Mouse (Mus musculus) intestine, postnatal 0 days (tissue): Measurements from ENCODE around the gene Higd1c. TPM values are rescaled to one million over a fixed set of nuclear protein-coding genes. Genes with fewer than 3 reads are reported as not detected.

Experiments
- ATAC-seq: fragments of 200-750 bp; cut with Nextera tagmentation; 2 replicates; pipeline ENCODE4 v1.8.0; 2017; ENCODE audit warnings: mild to moderate bottlenecking, moderate TSS enrichment, moderate library complexity
- H3K27ac ChIP-seq: fragments of 300-500 bp; sonication (generic); 2 replicates; pipeline ENCODE4 v1.5.1; 2014; ENCODE audit warnings: mild to moderate bottlenecking, low read depth, low read length, moderate library complexity
- H3K27me3 ChIP-seq: fragments of 300-500 bp; sonication (generic); replicated peaks from 2 replicates; pipeline ENCODE4 v1.6.1; 2014; ENCODE audit warnings: low read length, mixed read lengths; ENCODE audit not compliant: control insufficient read depth, insufficient read depth
- H3K36me3 ChIP-seq: fragments of 300-500 bp; sonication (generic); 2 replicates; pipeline ENCODE4 v1.6.1; 2014; ENCODE audit warnings: mild to moderate bottlenecking, moderate library complexity; ENCODE audit not compliant: control insufficient read depth, insufficient read depth
- H3K4me1 ChIP-seq: fragments of 300-500 bp; sonication (generic); replicated peaks from 2 replicates; pipeline ENCODE4 v1.6.1; 2014; ENCODE audit warnings: antibody characterized with exemption, low read length, mixed read lengths; ENCODE audit not compliant: control insufficient read depth, insufficient read depth
- H3K4me2 ChIP-seq: fragments of 300-500 bp; sonication (generic); replicated peaks from 2 replicates; pipeline ENCODE4 v1.6.1; 2014; ENCODE audit warnings: low read depth, mild to moderate bottlenecking, moderate library complexity
- H3K4me3 ChIP-seq: fragments of 300-500 bp; sonication (generic); 2 replicates; pipeline ENCODE4 v1.5.1; 2014; ENCODE audit warnings: low read depth, low read length
- H3K9ac ChIP-seq: fragments of 300-500 bp; sonication (generic); 2 replicates; pipeline ENCODE4 v1.6.1; 2014; ENCODE audit warnings: mild to moderate bottlenecking, low read depth, low read length
- H3K9me3 ChIP-seq: fragments of 300-500 bp; sonication (generic); 2 replicates; pipeline ENCODE4 v1.6.1; 2016; ENCODE audit warnings: mixed run types; ENCODE audit not compliant: control insufficient read depth
- CTCF ChIP-seq: sonication (generic); IDR thresholded peaks from 2 replicates; pipeline ENCODE4 v1.5.1; 2016; ENCODE audit warnings: low read depth, mild to moderate bottlenecking, control low read depth, antibody characterized with exemption, moderate library complexity
- WGBS: fragments of 180-500 bp; shearing (Covaris S2); extraction: QIAGEN DNeasy Blood & Tissue Kit; methylation state at CpG from one replicate; pipeline ENCODE4 v1.1.7; 2014; 5-methylcytosine and 5-hydroxymethylcytosine counted together
- polyA plus RNA-seq: library from polyadenylated mRNA; unstranded; fragments of >200 nt; fragmentation: Nextera tagmentation; extraction: Ambion mirVana; gene quantifications from 2 replicates; pipeline ENCODE4 v1.2.1, GENCODE M21; 2015

Gene Higd1c
- polyA plus RNA-seq, 1 experiment from 2014 or later = not detected

DNA sequence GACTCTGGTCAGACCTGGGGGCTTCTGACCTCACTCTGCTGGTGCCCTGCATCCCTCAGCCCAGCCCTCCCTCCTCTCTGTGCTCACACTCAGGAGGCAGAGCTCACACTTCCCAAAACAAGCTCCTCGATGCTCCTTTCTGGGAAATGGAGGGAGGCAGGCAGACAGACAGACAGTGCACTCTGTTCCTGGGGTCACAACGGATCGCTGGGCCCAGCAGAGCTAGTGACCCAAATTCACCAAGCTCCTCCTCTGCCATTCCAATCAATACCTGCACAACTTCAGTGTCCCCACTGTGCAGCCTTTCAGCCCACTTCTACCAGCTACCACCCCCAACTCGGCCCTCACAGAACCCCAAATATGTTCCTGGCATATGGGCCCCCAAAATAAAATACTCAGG is 37.5 kb downstream of the Higd1c start:
- H3K36me3 ChIP-seq = peaks cover 77% of the 10 kb centered on the region

DNA sequence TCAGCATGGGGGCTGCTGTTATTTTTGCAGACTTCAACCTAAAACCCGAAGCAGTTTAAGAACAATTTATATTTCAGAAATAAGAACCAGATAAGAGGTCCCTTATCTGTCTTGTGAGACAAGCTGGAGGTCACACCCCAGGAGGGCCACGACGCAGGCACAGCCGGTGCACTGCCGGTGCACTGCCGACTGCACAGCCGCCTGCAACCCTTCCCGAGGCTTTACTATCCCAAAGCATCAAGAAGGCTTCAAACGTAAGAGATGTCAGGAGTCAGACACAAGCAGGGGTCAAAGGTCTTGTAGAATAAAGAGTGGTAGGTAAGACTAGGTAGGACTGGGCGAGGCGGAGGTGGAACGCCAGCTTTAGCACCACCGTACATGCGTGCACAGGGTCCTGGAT is 38.0 kb downstream of the Higd1c start:
- peaks cover 77% of the 10 kb centered on the region for H3K36me3 ChIP-seq
- ATAC-seq = no peak

More for the DNA sequence above, 37.5 kb downstream of the Higd1c start:
- H3K4me2 ChIP-seq = peak overlapping the region; percentile 58
- no peaks in the 10 kb centered on the region for H3K9me3 ChIP-seq
- H3K4me3 ChIP-seq = peak overlapping the region; percentile 35
- H3K27ac ChIP-seq = peak overlapping the region; percentile 98
- ATAC-seq = no peak
- no peak for TF ChIP-seq CTCF
- no peaks in the 10 kb centered on the region for H3K27me3 ChIP-seq
- H3K9ac ChIP-seq = peak overlapping the region; percentile 55; the same call in 1 of the 2 replicates
- H3K4me1 ChIP-seq = peaks cover 8% of the 10 kb centered on the region; the same call in 1 of the 2 replicates
- WGBS = 95% methylated on average over 4 of the region's 4 CpGs

DNA sequence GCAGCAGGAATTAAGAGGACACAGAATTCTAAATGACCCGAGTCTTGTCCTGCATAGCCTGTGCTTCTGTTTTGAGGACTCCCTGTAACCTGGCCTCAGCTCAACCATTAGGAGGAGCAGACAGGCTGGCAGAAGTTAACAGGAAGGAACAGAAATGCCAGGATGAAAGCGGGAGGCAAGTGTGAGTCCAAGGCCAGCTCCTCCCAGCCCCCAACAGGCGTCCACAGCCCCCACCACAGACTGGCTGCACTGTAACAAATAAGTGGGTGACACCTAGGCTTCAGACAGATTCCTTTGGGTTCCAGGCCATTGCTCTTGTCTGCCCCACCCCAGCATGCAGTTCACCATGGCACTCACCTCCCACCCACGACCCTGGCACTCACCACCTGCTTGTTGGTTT is 38.5 kb downstream of the Higd1c start:
- H3K27ac ChIP-seq = peak overlapping the region; percentile 98
- H3K9ac ChIP-seq = peak overlapping the region; percentile 55
- no peaks in the 10 kb centered on the region for H3K27me3 ChIP-seq
- 55% methylated on average over 4 of the region's 4 CpGs for WGBS
- TF ChIP-seq CTCF = no peak
- no peaks in the 10 kb centered on the region for H3K9me3 ChIP-seq
- peaks cover 77% of the 10 kb centered on the region for H3K36me3 ChIP-seq
- peak overlapping the region; percentile 35 for H3K4me3 ChIP-seq
- no peak for ATAC-seq
- H3K4me1 ChIP-seq = peaks cover 8% of the 10 kb centered on the region; the same call in 1 of the 2 replicates
- peak overlapping the region; percentile 58 for H3K4me2 ChIP-seq

More for the DNA sequence above, 38.0 kb downstream of the Higd1c start:
- no peaks in the 10 kb centered on the region for H3K27me3 ChIP-seq
- H3K9ac ChIP-seq = peak overlapping the region; percentile 55
- TF ChIP-seq CTCF = no peak
- peak overlapping the region; percentile 35 for H3K4me3 ChIP-seq
- H3K27ac ChIP-seq = peak overlapping the region; percentile 98
- WGBS = 50% methylated on average over 14 of the region's 14 CpGs
- H3K4me1 ChIP-seq = peaks cover 8% of the 10 kb centered on the region; the same call in 1 of the 2 replicates
- no peaks in the 10 kb centered on the region for H3K9me3 ChIP-seq
- H3K4me2 ChIP-seq = peak overlapping the region; percentile 58

DNA sequence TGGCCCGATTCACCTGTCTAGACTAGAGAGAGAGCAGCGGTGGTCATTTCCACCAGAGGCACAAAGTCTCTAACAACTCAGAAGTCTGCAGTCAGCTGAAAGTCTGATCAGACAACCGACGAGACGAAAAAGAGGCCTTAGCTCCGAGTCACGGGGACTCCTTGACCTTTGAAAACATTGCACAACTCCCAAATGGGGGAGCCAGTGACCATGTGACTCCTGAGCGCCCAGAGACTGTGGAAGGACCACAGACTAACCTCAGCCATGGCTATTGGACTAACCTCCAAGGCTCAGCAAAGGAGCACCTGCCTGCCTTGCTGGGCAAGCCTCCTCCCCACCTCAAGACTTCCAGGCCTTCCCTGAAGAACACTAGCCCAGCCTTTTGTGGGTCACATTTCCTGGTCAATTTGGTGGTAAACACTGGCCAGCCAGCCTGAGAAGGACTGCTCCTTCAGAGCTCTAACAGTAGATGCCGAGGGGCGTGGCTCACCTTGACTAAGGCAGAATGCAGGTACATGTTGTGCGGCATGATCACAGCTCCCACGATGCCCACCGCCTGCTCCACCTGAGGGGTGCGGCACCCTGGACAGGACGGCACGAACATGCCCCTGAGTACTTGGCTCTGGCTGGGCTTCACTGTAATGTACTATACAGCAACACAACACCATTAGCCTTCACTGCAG is 39.1 kb downstream of the Higd1c start:
- peak overlapping the region; percentile 55; the same call in 1 of the 2 replicates for H3K9ac ChIP-seq
- no peak for TF ChIP-seq CTCF
- peak overlapping the region; percentile 98 for H3K27ac ChIP-seq
- ATAC-seq = peak; percentile 69
- peaks cover 77% of the 10 kb centered on the region for H3K36me3 ChIP-seq
- H3K27me3 ChIP-seq = no peaks in the 10 kb centered on the region
- H3K4me3 ChIP-seq = peak overlapping the region; percentile 35
- H3K4me2 ChIP-seq = peak overlapping the region; percentile 58
- WGBS = 56% methylated on average over 16 of the region's 16 CpGs
- no peaks in the 10 kb centered on the region for H3K9me3 ChIP-seq
- H3K4me1 ChIP-seq = peaks cover 8% of the 10 kb centered on the region; the same call in 1 of the 2 replicates

DNA sequence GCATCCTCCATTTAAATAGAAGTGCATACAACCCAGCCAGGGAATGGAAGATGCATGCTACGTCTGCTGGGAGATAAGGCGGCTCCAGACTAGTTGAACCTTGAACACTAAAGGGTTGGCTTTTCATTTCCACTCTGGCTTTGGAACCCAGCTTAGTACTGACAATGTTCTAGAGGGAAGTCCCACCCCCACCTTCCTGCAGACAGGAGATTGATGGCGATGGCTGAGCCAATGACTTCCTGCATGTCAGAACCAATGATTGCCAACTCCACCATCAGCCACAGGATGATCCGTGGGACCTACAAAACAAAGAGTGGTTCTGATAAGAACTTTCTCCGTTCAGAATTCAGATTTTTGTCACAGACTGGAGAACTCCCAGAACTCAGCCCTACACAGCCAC is 41.7 kb downstream of the Higd1c start:
- peaks cover 8% of the 10 kb centered on the region; the same call in 1 of the 2 replicates for H3K4me1 ChIP-seq
- no peak overlapping the region for H3K4me2 ChIP-seq
- no peaks in the 10 kb centered on the region for H3K9me3 ChIP-seq
- 0 out of 2 replicates have a peak overlapping the region, but pooled peaks have one; percentile 26 for H3K9ac ChIP-seq
- H3K4me3 ChIP-seq = no peak overlapping the region
- ATAC-seq = 0 out of 2 replicates have a peak, but pooled peaks have one; percentile 5
- peaks cover 75% of the 10 kb centered on the region for H3K36me3 ChIP-seq
- H3K27ac ChIP-seq = peak overlapping the region; percentile 66
- no peak for TF ChIP-seq CTCF
- H3K27me3 ChIP-seq = no peaks in the 10 kb centered on the region
- 46% methylated on average over 5 of the region's 5 CpGs for WGBS

DNA sequence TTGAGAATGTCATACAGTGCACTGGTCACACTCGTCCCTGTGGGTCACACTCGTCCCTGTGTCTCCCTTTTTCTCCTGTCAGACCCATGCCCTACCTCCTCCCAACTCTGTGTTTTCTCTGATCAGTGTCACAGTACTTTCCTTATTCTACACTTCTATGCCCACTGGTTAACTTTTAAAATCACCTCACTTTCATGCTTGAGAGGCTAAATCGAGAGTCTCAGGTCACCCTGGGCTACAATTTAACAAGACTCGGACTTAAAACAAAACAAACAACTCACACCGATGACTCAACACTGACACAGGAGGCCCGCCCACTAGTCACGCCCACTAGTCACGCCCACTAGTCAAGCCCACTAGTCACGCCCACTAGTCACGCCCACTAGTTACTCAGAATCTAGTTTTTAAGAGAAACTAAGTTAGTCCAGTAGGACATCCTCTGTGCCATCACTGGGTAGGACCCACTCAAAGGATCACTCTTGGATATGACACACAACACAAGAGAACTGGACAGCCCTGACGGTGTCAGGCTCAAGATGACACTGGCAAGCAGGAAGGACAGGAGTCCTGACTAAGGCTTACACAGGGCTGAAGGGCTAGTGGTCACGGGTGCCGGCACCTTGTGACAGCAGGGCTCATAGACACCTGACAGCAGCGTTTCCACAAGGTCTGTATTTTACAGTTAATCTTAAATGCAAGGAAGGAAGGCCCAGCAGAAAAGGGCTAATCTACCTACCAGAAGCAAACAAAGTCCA is 46.8 kb downstream of the Higd1c start:
- no peak for TF ChIP-seq CTCF
- peak overlapping the region; percentile 80 for H3K27ac ChIP-seq
- peak; percentile 85 for ATAC-seq
- H3K9ac ChIP-seq = no peak overlapping the region
- H3K36me3 ChIP-seq = peaks cover 41% of the 10 kb centered on the region
- 41% methylated on average over 14 of the region's 14 CpGs for WGBS
- peaks cover 6% of the 10 kb centered on the region; the same call in 1 of the 2 replicates for H3K4me1 ChIP-seq
- H3K27me3 ChIP-seq = no peaks in the 10 kb centered on the region
- H3K4me2 ChIP-seq = peak overlapping the region; percentile 35; the same call in 1 of the 2 replicates
- H3K9me3 ChIP-seq = no peaks in the 10 kb centered on the region
- H3K4me3 ChIP-seq = no peak overlapping the region
